Mouse (Mus musculus): ENCODE data around the gene Syt14. TPM values are rescaled to one million over a fixed set of nuclear protein-coding genes. Genes with fewer than 3 reads are reported as not detected.

Syt14 gene
- total and polyA plus RNA-seq, 3 experiments, result not detected

DNA sequence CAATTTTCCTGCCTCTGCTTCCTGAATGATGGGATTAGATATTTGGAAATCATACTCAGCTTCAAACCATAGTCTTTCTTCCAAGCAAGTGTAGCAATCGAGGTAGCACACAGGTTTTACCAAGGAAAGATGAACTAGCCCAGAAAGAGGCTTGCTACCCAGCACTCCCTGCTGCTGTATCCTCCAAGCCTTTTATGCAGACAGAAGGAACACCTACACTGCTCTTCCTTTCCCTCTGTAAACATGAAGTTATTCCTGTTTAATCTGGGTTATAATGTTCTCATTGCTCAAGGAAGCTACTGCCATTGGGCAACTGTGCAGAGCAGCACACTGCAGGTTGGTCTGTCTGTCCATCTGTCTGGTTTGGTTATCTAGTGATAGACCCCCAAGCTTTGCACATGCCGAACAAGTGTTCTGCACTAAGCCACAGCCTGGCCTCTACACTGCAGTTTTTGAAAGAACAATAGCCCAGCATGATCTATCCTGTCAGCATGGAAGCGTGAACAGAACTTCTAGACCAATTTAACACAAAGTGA is 7.3 kb upstream of the Syt14 start:
- no peak overlapping the region for H3K9ac ChIP-seq (ENCODE audit: insufficient read depth, low read depth)
- peaks cover 10% of the 10 kb centered on the region for H3K27me3 ChIP-seq (replicated peaks)
- no peak for TF ChIP-seq USF1 (IDR thresholded peaks at IDR 0.05; ENCODE audit: low read depth, low read length)
- no peak for TF ChIP-seq NELFE (IDR thresholded peaks at IDR 0.05; ENCODE audit: low read depth, low read length)
- TF ChIP-seq RCOR1 (conservative IDR thresholded peaks at IDR 0.05; ENCODE audit: low read depth, low read length), result no peak
- no peak for TF ChIP-seq MYC (IDR thresholded peaks at IDR 0.05; ENCODE audit: low read depth, low read length)
- TF ChIP-seq EP300 (IDR thresholded peaks at IDR 0.05; ENCODE audit: low read length), result no peak
- no peak for TF ChIP-seq JUND (conservative IDR thresholded peaks at IDR 0.05; ENCODE audit: low read depth, low read length)
- TF ChIP-seq CHD2 (IDR thresholded peaks at IDR 0.05; ENCODE audit: low read length), result no peak
- no peak for TF ChIP-seq SIN3A (IDR thresholded peaks at IDR 0.05; ENCODE audit: low read length)
- no peak for TF ChIP-seq IRF4 (IDR thresholded peaks at IDR 0.05; ENCODE audit: low read depth, low read length)
- H3K36me3 ChIP-seq (replicated peaks in 1 of 2; ENCODE audit: control insufficient read depth in 1 of 2, insufficient read depth in 1 of 2, low read length in 1 of 2), result no peaks in the 10 kb centered on the region
- in situ Hi-C loops (cut with MboI; ENCODE audit: low pct_ligation_motif_present, low pct_unique_long_range_greater_than_20kb, low sequenced_read_pairs) (no loop called here), dilution Hi-C loops (cut with MboI; ENCODE audit: extremely low pct_ligation_motif_present, extremely low pct_unique_long_range_greater_than_20kb, low sequenced_read_pairs) (no loop called here)
- no peak overlapping the region for H3K4me3 ChIP-seq (replicated peaks in 1 of 3; ENCODE audit: low read depth in 2 of 3, low read length in 2 of 3, poor library complexity in 1 of 3)
- H3K9me3 ChIP-seq (replicated peaks; ENCODE audit: low read length), result no peaks in the 10 kb centered on the region
- no peak overlapping the region for H3K27ac ChIP-seq (ENCODE audit: insufficient read depth, low read depth)
- H3K4me1 ChIP-seq (ENCODE audit: control insufficient read depth in 1 of 2, insufficient read depth in 2 of 2), result no peaks in the 10 kb centered on the region
- H3K79me2 ChIP-seq (replicated peaks; ENCODE audit: control insufficient read depth, extremely low read depth, insufficient read depth, poor library complexity, severe bottlenecking), result no peaks in the 10 kb centered on the region
- DNase-seq (ENCODE audit: extremely low read depth), result no peak
- H3K4me2 ChIP-seq (ENCODE audit: insufficient read depth, low read depth, poor library complexity, severe bottlenecking), result no peak overlapping the region

DNA sequence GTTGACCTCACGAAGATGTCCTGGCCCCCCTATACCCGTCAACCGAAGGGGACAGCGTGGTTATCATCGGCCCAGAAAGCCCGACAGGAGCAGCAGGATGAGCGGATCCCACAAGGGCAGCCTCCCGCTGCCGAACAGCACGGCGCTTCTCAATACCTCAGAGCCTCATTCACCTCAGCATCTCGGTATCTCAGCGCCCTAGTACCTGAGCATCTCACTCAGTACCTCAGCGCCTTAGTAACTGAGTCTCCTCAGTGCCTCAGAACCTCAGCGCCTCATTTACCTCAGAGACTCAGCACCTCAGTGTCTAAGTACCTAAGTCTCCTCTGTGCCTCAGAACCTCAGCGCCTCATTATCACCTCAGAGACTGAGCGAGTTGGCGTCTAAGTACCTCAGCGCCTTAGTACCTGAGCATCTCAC is 614 bp downstream of the Syt14 start:
- in situ Hi-C loops (cut with MboI; ENCODE audit: low pct_ligation_motif_present, low pct_unique_long_range_greater_than_20kb, low sequenced_read_pairs) (no loop called here), dilution Hi-C loops (cut with MboI; ENCODE audit: extremely low pct_ligation_motif_present, extremely low pct_unique_long_range_greater_than_20kb, low sequenced_read_pairs) (no loop called here)
- H3K9ac ChIP-seq (ENCODE audit: insufficient read depth, low read depth), result no peak overlapping the region
- no peaks in the 10 kb centered on the region for H3K4me1 ChIP-seq (ENCODE audit: control insufficient read depth in 1 of 2, insufficient read depth in 2 of 2)
- no peak overlapping the region for H3K27ac ChIP-seq (ENCODE audit: insufficient read depth, low read depth)
- H3K36me3 ChIP-seq (replicated peaks in 1 of 2; ENCODE audit: control insufficient read depth in 1 of 2, insufficient read depth in 1 of 2, low read length in 1 of 2), result no peaks in the 10 kb centered on the region
- no peak overlapping the region for H3K4me3 ChIP-seq (replicated peaks in 1 of 3; ENCODE audit: low read depth in 2 of 3, low read length in 2 of 3, poor library complexity in 1 of 3)
- TF ChIP-seq POLR2AphosphoS2 (IDR thresholded peaks at IDR 0.05; ENCODE audit: low read depth, low read length) (no peak), USF2 (conservative IDR thresholded peaks at IDR 0.05; ENCODE audit: low read depth, low read length) (no peak), CTCF (conservative IDR thresholded peaks at IDR 0.05 in 1 of 2, IDR thresholded peaks at IDR 0.05 in 1 of 2; ENCODE audit: low read depth in 2 of 2, low read length in 2 of 2) (no peak), PAX5 (IDR thresholded peaks at IDR 0.05; ENCODE audit: low read length) (no peak), MAZ (IDR thresholded peaks at IDR 0.05; ENCODE audit: low read depth, low read length) (no peak), POLR2A (IDR thresholded peaks at IDR 0.05; ENCODE audit: low read depth, low read length) (no peak), BHLHE40 (IDR thresholded peaks at IDR 0.05; ENCODE audit: low read depth, low read length) (no peak), ZKSCAN1 (IDR thresholded peaks at IDR 0.05; ENCODE audit: borderline replicate concordance, low read depth, low read length) (no peak)
- H3K79me2 ChIP-seq (replicated peaks; ENCODE audit: control insufficient read depth, extremely low read depth, insufficient read depth, poor library complexity, severe bottlenecking), result no peaks in the 10 kb centered on the region
- no peak for DNase-seq (ENCODE audit: extremely low read depth)
- H3K4me2 ChIP-seq (ENCODE audit: insufficient read depth, low read depth, poor library complexity, severe bottlenecking), result no peak overlapping the region
- H3K27me3 ChIP-seq (replicated peaks), result peaks cover 2% of the 10 kb centered on the region
- no peaks in the 10 kb centered on the region for H3K9me3 ChIP-seq (replicated peaks; ENCODE audit: low read length)
